Mouse (Mus musculus) embryonic fibroblast, embryonic 13.5 days (primary cell): ENCODE results near the gene Rnf135.

ENCODE experiments used
- CTCF ChIP-seq: IDR thresholded peaks from 2 replicates; pipeline ENCODE4 v1.5.1; 2011; ENCODE audit warnings: mild to moderate bottlenecking, control low read depth, low read length, moderate library complexity, borderline replicate concordance; ENCODE audit not compliant: insufficient read depth
- POLR2A ChIP-seq: IDR thresholded peaks from 2 replicates; pipeline ENCODE4 v1.6.1; 2011; ENCODE audit warnings: low read depth, mild to moderate bottlenecking, control low read depth, low read length, moderate library complexity

DNA sequence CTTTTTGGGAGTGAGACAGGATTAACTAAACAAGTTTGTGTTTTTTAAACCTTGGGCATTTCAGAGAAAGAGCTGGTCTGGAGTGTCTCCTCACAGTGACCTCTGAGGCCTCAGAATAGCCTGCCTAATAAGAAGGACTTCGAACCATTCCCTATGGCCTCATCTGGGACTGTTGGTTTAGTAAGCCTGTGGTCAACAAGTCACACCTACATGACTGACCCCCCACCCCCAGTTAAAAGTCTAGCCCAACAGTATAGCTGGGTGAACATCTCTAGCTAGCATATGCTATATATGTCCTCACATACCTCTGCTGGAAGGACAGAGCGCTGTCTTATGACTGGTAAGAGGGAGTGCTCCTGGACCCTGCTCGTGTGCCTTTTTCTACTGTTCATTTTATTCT lies 15.7 kb downstream of the Rnf135 start:
- TF ChIP-seq POLR2A (no peak), CTCF (no peak)
